Comparison of ENCODE assay signal across 12 mouse cellular contexts in genomic region chr10:10184386-10184785, GRCm38 (mm10).
DNase-seq lines count a peak whose midpoint lies in the region; ATAC-seq and TF ChIP-seq lines count a peak whose summit lies in the region.
"Had no signal": no experiment of that assay in that cellular context is flagged by ENCODE, and none has a peak within 500 bp of the region (broad histone marks: within the 10 kb centered on the region; RNA-seq: fewer than 3 reads in every experiment).

No protein-coding gene starts in this region.

- no peak for ATAC-seq in kidney, postnatal 0 days (replicated peaks; ENCODE audit: low FRiP score, low read depth)
- peak; percentile 77 for ATAC-seq in activated CD4-positive, CD25-positive, alpha-beta regulatory T cell, adult 4 months
- ATAC-seq in hindbrain, embryonic 12.5 days (ENCODE audit: low FRiP score): no peak
- ATAC-seq: forebrain, embryonic 14.5 days; Patski had no signal

- H3K36me3 ChIP-seq in kidney, postnatal 0 days (ENCODE audit: insufficient read depth, low read length): no peaks in the 10 kb centered on the region
- no peaks in the 10 kb centered on the region for H3K36me3 ChIP-seq in thymus, adult 2 months (ENCODE audit: control insufficient read depth, insufficient read depth, low read length)
- no peaks in the 10 kb centered on the region for H3K36me3 ChIP-seq in hindbrain, embryonic 12.5 days
- H3K36me3 ChIP-seq: hindbrain, embryonic 13.5 days had no signal

- no peak for TF ChIP-seq CTCF in kidney, postnatal 0 days (IDR thresholded peaks at IDR 0.05; ENCODE audit: low read depth)
- no peak for TF ChIP-seq CTCF in thymus, adult 2 months (IDR thresholded peaks at IDR 0.05; ENCODE audit: borderline replicate concordance, control insufficient read depth, extremely low read depth, insufficient read depth, low read length, poor library complexity)

- no peak overlapping the region for H3K4me3 ChIP-seq in kidney, postnatal 0 days (replicated peaks; ENCODE audit: low read depth, low read length)
- no peak overlapping the region for H3K4me3 ChIP-seq in thymus, adult 2 months (ENCODE audit: control insufficient read depth, insufficient read depth, low read length)
- no peak overlapping the region for H3K4me3 ChIP-seq in hindbrain, embryonic 12.5 days
- H3K4me3 ChIP-seq: hindbrain, embryonic 13.5 days had no signal

- 54% methylated on average over 5 of the region's 5 CpGs for WGBS in kidney, postnatal 0 days
- WGBS in thymus, adult 2 months: 2% methylated on average over 5 of the region's 5 CpGs
- 70% methylated on average over 5 of the region's 5 CpGs for WGBS in hindbrain, embryonic 12.5 days

- no peaks in the 10 kb centered on the region for H3K9me3 ChIP-seq in kidney, postnatal 0 days (replicated peaks; ENCODE audit: low read length)
- H3K9me3 ChIP-seq in hindbrain, embryonic 12.5 days (replicated peaks): no peaks in the 10 kb centered on the region
- H3K9me3 ChIP-seq: hindbrain, embryonic 13.5 days had no signal

- peak overlapping the region; percentile 8; the same call in 1 of the 2 replicates for H3K4me2 ChIP-seq in kidney, postnatal 0 days (ENCODE audit: low read length)
- H3K4me2 ChIP-seq in hindbrain, embryonic 12.5 days (replicated peaks): no peak overlapping the region
- H3K4me2 ChIP-seq: hindbrain, embryonic 13.5 days had no signal

- H3K4me1 ChIP-seq in kidney, postnatal 0 days (replicated peaks; ENCODE audit: insufficient read depth, low read length): no peaks in the 10 kb centered on the region
- peaks cover 7% of the 10 kb centered on the region for H3K4me1 ChIP-seq in thymus, adult 2 months (replicated peaks; ENCODE audit: control insufficient read depth, insufficient read depth, low read length)
- no peaks in the 10 kb centered on the region for H3K4me1 ChIP-seq in hindbrain, embryonic 12.5 days

- no peaks in the 10 kb centered on the region for H3K27me3 ChIP-seq in kidney, postnatal 0 days (ENCODE audit: insufficient read depth, low read length)
- no peaks in the 10 kb centered on the region for H3K27me3 ChIP-seq in thymus, adult 2 months (ENCODE audit: control insufficient read depth, insufficient read depth, low read length)
- H3K27me3 ChIP-seq in hindbrain, embryonic 12.5 days: no peaks in the 10 kb centered on the region
- H3K27me3 ChIP-seq: hindbrain, embryonic 13.5 days had no signal

- H3K9ac ChIP-seq in kidney, postnatal 0 days (ENCODE audit: low read depth, low read length): no peak overlapping the region
- no peak overlapping the region for H3K9ac ChIP-seq in hindbrain, embryonic 12.5 days
- H3K9ac ChIP-seq: hindbrain, embryonic 13.5 days had no signal

- DNase-seq in kidney, postnatal 0 days (ENCODE audit: low spot score): peak; percentile 38
- DNase-seq in kidney, postnatal 25 days: no peak
- DNase-seq in lung, postnatal 10 days: peak; percentile 5
- DNase-seq in thymus, adult 2 months: peak; percentile 56
- DNase-seq in urinary bladder, postnatal 36 days (ENCODE audit: low spot score in 2 of 2): no peak
- no peak for DNase-seq in layer of hippocampus, postnatal 36 days
- DNase-seq: cerebellum, adult 18-20 months had no signal

- H3K27ac ChIP-seq in kidney, postnatal 0 days: no peak overlapping the region
- H3K27ac ChIP-seq in thymus, adult 2 months (ENCODE audit: control insufficient read depth, insufficient read depth, low read length): no peak overlapping the region; the same call in 1 of the 2 replicates
- no peak overlapping the region for H3K27ac ChIP-seq in hindbrain, embryonic 12.5 days
- H3K27ac ChIP-seq: hindbrain, embryonic 13.5 days had no signal

- no peak for TF ChIP-seq POLR2A in thymus, adult 2 months (IDR thresholded peaks at IDR 0.05; ENCODE audit: control insufficient read depth, extremely low read depth, insufficient read depth, low read length, poor library complexity)

Comparison
In these comparisons a context has a peak if more than half of its experiments do, and no peak if none do; other contexts are left out.
1. DNase-seq: peak in kidney, postnatal 0 days (single experiment), lung, postnatal 10 days (single experiment) and thymus, adult 2 months (single experiment); none in kidney, postnatal 25 days (0 of 2), urinary bladder, postnatal 36 days (0 of 2) and layer of hippocampus, postnatal 36 days (0 of 2).